Mouse (Mus musculus) lung, postnatal 0 days (tissue): Measurements from ENCODE around the gene Dnaja2. TPM values are rescaled to one million over a fixed set of nuclear protein-coding genes. Genes with fewer than 3 reads are reported as not detected.

ENCODE experiments used
- ATAC-seq: fragments of 200-750 bp; cut with Nextera tagmentation; 2 replicates; pipeline ENCODE4 v1.8.0; 2017; ENCODE audit warnings: moderate library complexity
- DNase-seq: peaks from one replicate; pipeline ENCODE4 v3.0.0-alpha.2; 2016; ENCODE audit warnings: low spot score
- H3K27ac ChIP-seq: fragments of 300-500 bp; sonication (generic); 2 replicates; pipeline ENCODE4 v1.5.1; 2014; ENCODE audit warnings: antibody characterized with exemption, mild to moderate bottlenecking, low read length, mixed read lengths
- H3K27me3 ChIP-seq: fragments of 300-500 bp; sonication (generic); replicated peaks from 2 replicates; pipeline ENCODE4 v1.6.1; 2014; ENCODE audit warnings: low read length, mixed read lengths; ENCODE audit not compliant: insufficient read depth
- H3K36me3 ChIP-seq: fragments of 300-500 bp; sonication (generic); 2 replicates; pipeline ENCODE4 v1.6.1; 2014; ENCODE audit warnings: low read length, mixed read lengths; ENCODE audit not compliant: insufficient read depth
- H3K4me1 ChIP-seq: fragments of 300-500 bp; sonication (generic); 2 replicates; pipeline ENCODE4 v1.6.1; 2014; ENCODE audit warnings: antibody characterized with exemption, low read depth, low read length, mixed read lengths; ENCODE audit not compliant: insufficient read depth
- H3K4me2 ChIP-seq: fragments of 300-500 bp; sonication (generic); replicated peaks from 2 replicates; pipeline ENCODE4 v1.6.1; 2014; ENCODE audit warnings: low read depth, mild to moderate bottlenecking, low read length, moderate library complexity, mixed read lengths
- H3K4me3 ChIP-seq: fragments of 300-500 bp; sonication (generic); 2 replicates; pipeline ENCODE4 v1.5.1; 2014; ENCODE audit warnings: low read depth, low read length
- H3K9ac ChIP-seq: fragments of 300-500 bp; sonication (generic); replicated peaks from 2 replicates; pipeline ENCODE4 v1.6.1; 2014; ENCODE audit warnings: low read depth, mild to moderate bottlenecking
- H3K9me3 ChIP-seq: fragments of 300-500 bp; sonication (generic); 2 replicates; pipeline ENCODE4 v1.6.1; 2016; ENCODE audit warnings: low read length, mixed read lengths
- CTCF ChIP-seq: IDR thresholded peaks from 2 replicates; pipeline ENCODE4 v1.5.1; 2016; ENCODE audit warnings: antibody characterized with exemption, mild to moderate bottlenecking
- EP300 ChIP-seq: IDR thresholded peaks from 2 replicates; pipeline ENCODE4 v1.6.1; 2016; ENCODE audit warnings: antibody characterized with exemption, mild to moderate bottlenecking, control low read depth
- WGBS: fragments of 180-500 bp; shearing (Covaris S2); extraction: QIAGEN DNeasy Blood & Tissue Kit; methylation state at CpG from one replicate; pipeline ENCODE4 v1.1.7; 2014; 5-methylcytosine and 5-hydroxymethylcytosine counted together
- polyA plus RNA-seq: library from polyadenylated mRNA; unstranded; fragments of >200 nt; fragmentation: Nextera tagmentation; extraction: Ambion mirVana; gene quantifications from 2 replicates; pipeline ENCODE4 v1.2.1, GENCODE M21; 2015

Dnaja2 gene
- polyA plus RNA-seq = 95.7 and 107 TPM in 2 replicates

- H3K27ac ChIP-seq = peak within 1 kb of the TSS; percentile 99
- H3K4me1 ChIP-seq = no peaks in the 10 kb centered on the region
- peak within 1 kb of the TSS; percentile 92 for H3K4me3 ChIP-seq
- H3K9ac ChIP-seq = peak within 1 kb of the TSS; percentile 90
- peak; percentile 89 for DNase-seq
- H3K27me3 ChIP-seq = no peaks in the 10 kb centered on the region
- H3K4me2 ChIP-seq = peak within 1 kb of the TSS; percentile 82
- no peaks in the 10 kb centered on the region for H3K9me3 ChIP-seq
- 0 out of 2 replicates have a peak, but pooled peaks cover 6% of the 10 kb centered on the region for H3K36me3 ChIP-seq
- 1% methylated on average over 67 of the region's 77 CpGs for WGBS
- TF ChIP-seq EP300 (no peak), CTCF (no peak)
- ATAC-seq = peak; percentile 96
Measured at GRCm38 (mm10) chr8:85555181-85556145, at the start of gene Dnaja2. Gene Dnaja2, minus strand, starts transcription at chr8:85555344.

- no peak for TF ChIP-seq CTCF
- H3K27me3 ChIP-seq = no peaks in the 10 kb centered on the region
- H3K36me3 ChIP-seq = no peaks in the 10 kb centered on the region
- no peaks in the 10 kb centered on the region for H3K9me3 ChIP-seq
- ATAC-seq = no peak
- 71% methylated on average over 4 of the region's 4 CpGs for WGBS
- DNase-seq = no peak
- H3K9ac ChIP-seq = no peak overlapping the region
- H3K4me3 ChIP-seq = no peak overlapping the region
- H3K4me1 ChIP-seq = no peaks in the 10 kb centered on the region
- no peak overlapping the region for H3K4me2 ChIP-seq
- no peak overlapping the region for H3K27ac ChIP-seq
Measured at GRCm38 (mm10) chr8:85604201-85604600, 49.1 kb upstream of the Dnaja2 start.

GRCm38 (mm10) chr8:85603203-85603895 is 48.2 kb upstream of the Dnaja2 start:
- Histone ChIP-seq H3K4me2 (no peak overlapping the region), H3K4me1 (no peaks in the 10 kb centered on the region), H3K36me3 (no peaks in the 10 kb centered on the region), H3K27ac (no peak overlapping the region), H3K9me3 (no peaks in the 10 kb centered on the region), H3K4me3 (no peak overlapping the region), H3K9ac (no peak overlapping the region), H3K27me3 (no peaks in the 10 kb centered on the region)
- DNase-seq = peak; percentile 43
- peak; percentile 17; the same call in 1 of the 2 replicates for ATAC-seq
- TF ChIP-seq EP300 (no peak), CTCF (peak; percentile 76)
- WGBS = 36% methylated on average over 8 of the region's 8 CpGs

GRCm38 (mm10) chr8:85602737-85603136 is 47.6 kb upstream of the Dnaja2 start:
- 72% methylated on average over 4 of the region's 4 CpGs for WGBS
- Histone ChIP-seq H3K36me3 (no peaks in the 10 kb centered on the region), H3K4me1 (no peaks in the 10 kb centered on the region)

GRCm38 (mm10) chr8:85601741-85602140 is 46.6 kb upstream of the Dnaja2 start:
- Histone ChIP-seq H3K9me3 (no peaks in the 10 kb centered on the region), H3K9ac (no peak overlapping the region), H3K4me3 (no peak overlapping the region), H3K4me1 (no peaks in the 10 kb centered on the region), H3K27ac (no peak overlapping the region), H3K27me3 (no peaks in the 10 kb centered on the region), H3K36me3 (no peaks in the 10 kb centered on the region), H3K4me2 (no peak overlapping the region)
- no peak for TF ChIP-seq CTCF
- TF ChIP-seq EP300 = no peak
- ATAC-seq (no peak), DNase-seq (no peak)
- whole genome bisulfite sequencing = 65% methylated on average over 8 of the region's 8 CpGs

More at GRCm38 (mm10) chr8:85602737-85603136, 47.6 kb upstream of the Dnaja2 start:
- Histone ChIP-seq H3K27me3 (no peaks in the 10 kb centered on the region), H3K4me2 (no peak overlapping the region), H3K9me3 (no peaks in the 10 kb centered on the region), H3K4me3 (no peak overlapping the region), H3K27ac (no peak overlapping the region), H3K9ac (no peak overlapping the region)
- DNase-seq (no peak), ATAC-seq (no peak)
- TF ChIP-seq EP300 = no peak
- TF ChIP-seq CTCF = no peak
